Mouse (Mus musculus): ENCODE data around the gene Fry. TPM values are rescaled to one million over a fixed set of nuclear protein-coding genes. Genes with fewer than 3 reads are reported as not detected.
A peak's percentile ranks its signal among the peaks of the same experiment; 100 is the strongest.

The Fry gene
- polyA plus RNA-seq, 1 experiment from 2014 or later, result 5.5 TPM

DNA sequence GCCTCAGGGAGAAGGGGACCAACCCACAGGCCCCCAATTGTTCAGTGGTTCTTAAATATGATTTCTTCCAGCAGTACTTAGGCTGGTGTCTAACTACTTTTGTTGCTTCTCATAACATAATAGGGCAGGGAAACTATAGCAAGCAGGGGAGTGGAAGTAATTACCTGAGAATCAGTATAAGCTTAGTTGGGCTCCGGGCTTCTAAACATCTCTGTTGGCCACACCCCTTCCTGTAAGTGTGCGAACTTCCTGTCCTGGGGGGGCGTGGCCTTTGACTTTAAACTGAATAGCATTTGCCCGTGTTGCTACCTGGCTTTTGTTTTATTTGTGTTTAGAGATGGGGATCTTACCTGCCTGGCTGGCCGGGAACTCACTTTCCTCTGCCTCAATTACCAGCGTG lies 172.8 kb downstream of the Fry start:
- ATAC-seq (ENCODE audit: insufficient read depth) (no peak), DNase-seq (no peak)
- no peaks in the 10 kb centered on the region for H3K36me3 ChIP-seq (ENCODE audit: insufficient read depth)
- no peak overlapping the region for H3K9ac ChIP-seq
- no peaks in the 10 kb centered on the region for H3K9me3 ChIP-seq (ENCODE audit: low read depth, low read length)
- H3K4me1 ChIP-seq (ENCODE audit: insufficient read depth), result peaks cover 4% of the 10 kb centered on the region; the same call in 1 of the 2 replicates
- no peak overlapping the region for H3K27ac ChIP-seq (ENCODE audit: low read depth)
- no peaks in the 10 kb centered on the region for H3K27me3 ChIP-seq (ENCODE audit: insufficient read depth, low read length)
- H3K4me2 ChIP-seq, result no peak overlapping the region
- 83% methylated on average over 6 of the region's 6 CpGs for WGBS
- TF ChIP-seq CTCF (IDR thresholded peaks at IDR 0.05; ENCODE audit: low read depth), result no peak
- H3K4me3 ChIP-seq (ENCODE audit: low read depth, low read length), result no peak overlapping the region

DNA sequence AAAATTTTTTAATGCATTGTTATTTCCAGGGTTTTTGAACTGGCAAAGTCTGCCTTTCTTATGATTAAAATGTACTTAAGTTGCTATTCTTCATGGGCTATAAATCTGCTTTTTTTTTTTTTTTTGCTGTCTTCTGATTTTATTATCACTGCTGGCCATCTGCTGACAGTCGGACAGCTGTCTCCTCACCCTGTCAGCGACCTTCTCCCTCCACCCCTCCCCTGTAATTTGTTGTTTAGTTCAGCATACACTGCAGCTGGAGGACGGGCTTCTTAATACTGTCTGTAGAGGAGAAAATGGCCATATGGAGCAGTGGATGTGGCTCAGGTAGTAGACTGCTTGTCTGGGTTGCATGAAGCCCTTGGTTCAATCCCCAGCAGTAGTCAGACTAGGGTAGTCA lies 173.7 kb downstream of the Fry start:
- H3K4me2 ChIP-seq, result no peak overlapping the region
- no peak overlapping the region for H3K4me3 ChIP-seq (ENCODE audit: low read depth, low read length)
- no peaks in the 10 kb centered on the region for H3K27me3 ChIP-seq (ENCODE audit: insufficient read depth, low read length)
- TF ChIP-seq CTCF (IDR thresholded peaks at IDR 0.05; ENCODE audit: low read depth), result no peak
- H3K36me3 ChIP-seq (ENCODE audit: insufficient read depth), result no peaks in the 10 kb centered on the region
- DNase-seq (no peak), ATAC-seq (ENCODE audit: insufficient read depth) (peak; percentile 39; the same call in 1 of the 2 replicates)
- 33% methylated on average over 3 of the region's 3 CpGs for WGBS
- H3K9ac ChIP-seq, result no peak overlapping the region
- no peak overlapping the region for H3K27ac ChIP-seq (ENCODE audit: low read depth)
- H3K9me3 ChIP-seq (ENCODE audit: low read depth, low read length), result no peaks in the 10 kb centered on the region
- H3K4me1 ChIP-seq (ENCODE audit: insufficient read depth), result peaks cover 4% of the 10 kb centered on the region; the same call in 1 of the 2 replicates

DNA sequence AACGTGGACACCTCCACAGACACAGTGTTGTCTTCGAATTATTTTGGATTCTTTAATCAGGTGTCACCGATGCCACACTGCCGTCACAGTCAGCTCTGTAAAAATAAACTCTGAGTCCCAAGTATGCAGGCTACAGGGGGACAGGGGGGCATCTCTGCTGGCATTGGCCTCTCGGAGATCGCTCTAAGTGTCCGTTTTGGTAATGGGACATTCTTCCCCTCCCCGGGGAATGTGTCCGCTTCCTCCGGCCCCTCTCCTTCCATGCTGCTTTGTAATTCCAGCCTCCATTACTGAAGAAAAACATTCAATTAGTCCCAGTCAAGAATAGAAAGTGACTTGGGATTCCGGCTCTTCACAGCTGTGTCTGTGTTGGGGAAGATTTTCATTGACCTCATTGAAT lies 175.9 kb downstream of the Fry start:
- no peak overlapping the region for H3K4me3 ChIP-seq (ENCODE audit: low read depth, low read length)
- peaks cover 4% of the 10 kb centered on the region; the same call in 1 of the 2 replicates for H3K4me1 ChIP-seq (ENCODE audit: insufficient read depth)
- H3K9ac ChIP-seq, result no peak overlapping the region
- 29% methylated on average over 11 of the region's 11 CpGs for WGBS
- no peak for TF ChIP-seq CTCF (IDR thresholded peaks at IDR 0.05; ENCODE audit: low read depth)
- ATAC-seq (ENCODE audit: insufficient read depth), result no peak
- H3K27ac ChIP-seq (ENCODE audit: low read depth), result no peak overlapping the region
- H3K27me3 ChIP-seq (ENCODE audit: insufficient read depth, low read length), result no peaks in the 10 kb centered on the region
- no peak for DNase-seq
- H3K36me3 ChIP-seq (ENCODE audit: insufficient read depth), result no peaks in the 10 kb centered on the region
- H3K4me2 ChIP-seq, result 0 out of 2 replicates have a peak overlapping the region, but pooled peaks have one; percentile 18
- no peaks in the 10 kb centered on the region for H3K9me3 ChIP-seq (ENCODE audit: low read depth, low read length)

DNA sequence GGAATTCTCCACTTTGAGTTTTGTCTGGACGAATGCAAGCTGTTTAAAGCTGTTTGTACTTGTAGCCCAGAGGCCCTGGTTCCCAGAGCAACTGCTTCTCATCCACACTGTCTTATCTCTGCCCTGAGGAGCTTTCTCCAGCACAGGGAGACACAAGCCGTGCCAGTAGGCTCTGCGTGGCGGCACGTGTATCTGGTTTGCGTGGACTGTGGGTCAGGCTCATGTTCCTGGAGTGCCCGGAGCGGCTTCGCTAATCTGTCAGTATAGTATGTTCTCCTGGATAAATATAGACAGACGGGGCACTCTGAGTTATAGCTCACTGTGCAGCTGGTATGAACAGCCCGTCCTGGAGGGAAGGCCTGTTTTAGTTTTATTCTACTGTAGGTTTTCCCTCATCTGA lies 176.7 kb downstream of the Fry start:
- no peak for TF ChIP-seq CTCF (IDR thresholded peaks at IDR 0.05; ENCODE audit: low read depth)
- Histone ChIP-seq H3K9ac (no peak overlapping the region), H3K36me3 (ENCODE audit: insufficient read depth) (no peaks in the 10 kb centered on the region), H3K4me2 (no peak overlapping the region), H3K9me3 (ENCODE audit: low read depth, low read length) (no peaks in the 10 kb centered on the region), H3K27ac (ENCODE audit: low read depth) (peak overlapping the region; percentile 43; the same call in 1 of the 2 replicates), H3K27me3 (ENCODE audit: insufficient read depth, low read length) (no peaks in the 10 kb centered on the region), H3K4me3 (ENCODE audit: low read depth, low read length) (no peak overlapping the region), H3K4me1 (ENCODE audit: insufficient read depth) (peaks cover 4% of the 10 kb centered on the region; the same call in 1 of the 2 replicates)
- no peak for DNase-seq
- ATAC-seq (ENCODE audit: insufficient read depth), result peak; percentile 73
- 49% methylated on average over 11 of the region's 11 CpGs for WGBS

DNA sequence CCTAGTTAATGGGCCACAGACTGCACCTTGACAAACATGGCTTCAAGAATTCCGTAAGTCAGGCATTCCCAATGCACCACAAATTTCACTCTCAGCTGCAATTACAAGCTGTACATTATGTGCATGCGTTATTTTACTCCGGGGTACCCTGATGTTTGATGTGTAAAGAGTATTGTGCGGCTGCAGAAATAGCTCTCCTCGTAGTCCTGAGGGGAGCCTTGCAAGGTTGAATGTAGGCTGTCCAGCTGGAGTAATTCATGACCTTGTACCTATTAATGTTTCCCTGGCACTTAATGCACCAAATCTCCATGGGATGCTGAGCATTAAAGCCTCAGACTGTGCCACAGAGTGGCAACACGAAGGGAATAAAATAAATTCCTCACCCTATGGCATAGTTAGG lies 180.5 kb downstream of the Fry start:
- H3K9ac ChIP-seq, result no peak overlapping the region
- H3K4me3 ChIP-seq (ENCODE audit: low read depth, low read length), result no peak overlapping the region
- H3K27ac ChIP-seq (ENCODE audit: low read depth), result no peak overlapping the region
- H3K36me3 ChIP-seq (ENCODE audit: insufficient read depth), result no peaks in the 10 kb centered on the region
- no peak overlapping the region for H3K4me2 ChIP-seq
- no peaks in the 10 kb centered on the region for H3K9me3 ChIP-seq (ENCODE audit: low read depth, low read length)
- ATAC-seq (ENCODE audit: insufficient read depth), result no peak
- no peaks in the 10 kb centered on the region for H3K27me3 ChIP-seq (ENCODE audit: insufficient read depth, low read length)
- DNase-seq, result no peak
- 79% methylated on average over 6 of the region's 6 CpGs for whole genome bisulfite sequencing
- no peak for TF ChIP-seq CTCF (IDR thresholded peaks at IDR 0.05; ENCODE audit: low read depth)
- no peaks in the 10 kb centered on the region for H3K4me1 ChIP-seq (ENCODE audit: insufficient read depth)

DNA sequence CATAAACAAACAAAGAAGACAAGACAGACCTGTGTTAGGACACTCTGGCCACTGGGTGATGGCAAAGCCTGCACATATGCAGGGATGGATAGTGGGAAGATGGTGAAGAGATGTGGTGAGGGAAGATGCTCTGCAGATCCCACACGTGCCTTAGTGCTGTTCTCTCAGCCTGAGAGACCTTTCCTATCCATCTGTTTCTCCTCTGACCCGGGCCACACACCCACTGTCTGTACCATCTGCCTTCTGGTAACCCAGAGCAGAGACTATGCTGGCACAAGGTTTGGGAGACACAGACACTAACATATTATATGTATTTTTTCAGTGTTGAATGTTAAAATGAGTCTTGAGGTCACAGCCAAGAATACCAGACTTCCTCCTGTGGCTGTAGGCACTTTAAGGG lies 183.7 kb downstream of the Fry start:
- no peaks in the 10 kb centered on the region for H3K9me3 ChIP-seq (ENCODE audit: low read depth, low read length)
- ATAC-seq (ENCODE audit: insufficient read depth) (no peak), DNase-seq (no peak)
- no peak overlapping the region for H3K4me3 ChIP-seq (ENCODE audit: low read depth, low read length)
- no peak for TF ChIP-seq CTCF (IDR thresholded peaks at IDR 0.05; ENCODE audit: low read depth)
- no peak overlapping the region for H3K27ac ChIP-seq (ENCODE audit: low read depth)
- H3K27me3 ChIP-seq (ENCODE audit: insufficient read depth, low read length), result no peaks in the 10 kb centered on the region
- WGBS, result 79% methylated on average over 2 of the region's 2 CpGs
- H3K9ac ChIP-seq, result no peak overlapping the region
- no peaks in the 10 kb centered on the region for H3K36me3 ChIP-seq (ENCODE audit: insufficient read depth)
- H3K4me2 ChIP-seq, result no peak overlapping the region
- H3K4me1 ChIP-seq (ENCODE audit: insufficient read depth), result no peaks in the 10 kb centered on the region

DNA sequence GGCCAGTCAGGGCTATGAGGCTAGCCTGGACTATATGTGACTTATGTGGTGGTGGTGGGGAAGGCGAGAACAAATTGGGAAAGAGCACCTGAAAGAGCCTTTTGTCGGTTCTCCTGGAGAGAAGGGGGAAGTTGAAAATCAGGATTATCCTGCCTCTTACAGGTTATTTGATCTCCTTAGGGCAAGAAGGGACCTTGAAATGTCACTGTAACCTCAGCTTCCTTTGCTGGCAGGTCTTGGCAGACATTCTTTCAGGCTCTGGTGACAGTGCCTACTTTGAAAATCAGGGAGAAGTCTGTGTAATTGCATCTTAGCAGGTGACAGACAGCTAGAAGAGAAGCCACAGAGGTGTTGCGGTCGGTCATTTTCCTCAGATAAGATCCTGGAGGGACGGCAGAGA lies 184.6 kb downstream of the Fry start:
- Histone ChIP-seq H3K4me3 (ENCODE audit: low read depth, low read length) (no peak overlapping the region), H3K9ac (no peak overlapping the region), H3K4me1 (ENCODE audit: insufficient read depth) (no peaks in the 10 kb centered on the region), H3K9me3 (ENCODE audit: low read depth, low read length) (no peaks in the 10 kb centered on the region), H3K27ac (ENCODE audit: low read depth) (no peak overlapping the region), H3K27me3 (ENCODE audit: insufficient read depth, low read length) (no peaks in the 10 kb centered on the region), H3K36me3 (ENCODE audit: insufficient read depth) (no peaks in the 10 kb centered on the region), H3K4me2 (no peak overlapping the region)
- ATAC-seq (ENCODE audit: insufficient read depth), result no peak
- no peak for TF ChIP-seq CTCF (IDR thresholded peaks at IDR 0.05; ENCODE audit: low read depth)
- DNase-seq, result peak; percentile 22
- 51% methylated on average over 5 of the region's 5 CpGs for WGBS

DNA sequence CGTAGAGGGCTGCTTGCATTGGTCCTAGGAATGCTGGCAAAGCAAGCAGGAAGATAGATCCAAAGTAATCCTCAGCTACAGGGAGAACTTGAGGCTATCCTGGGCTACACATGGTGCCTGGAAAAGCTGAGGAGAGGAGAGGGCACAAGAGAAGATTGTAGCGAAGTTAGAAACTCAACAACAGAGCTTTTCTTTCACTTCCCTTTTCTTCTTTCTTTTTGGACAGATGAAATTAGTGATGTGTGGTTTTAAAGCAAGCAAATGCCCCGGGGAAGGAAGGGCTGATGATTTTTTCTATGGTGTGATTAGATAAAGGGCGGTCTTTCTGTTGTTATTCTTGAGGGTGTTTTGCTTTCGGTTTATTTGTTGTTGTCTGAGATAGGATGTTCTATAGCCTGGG lies 188.1 kb downstream of the Fry start:
- no peak for TF ChIP-seq CTCF (IDR thresholded peaks at IDR 0.05; ENCODE audit: low read depth)
- no peaks in the 10 kb centered on the region; the same call in 1 of the 2 replicates for H3K9me3 ChIP-seq (ENCODE audit: low read depth, low read length)
- H3K27me3 ChIP-seq (ENCODE audit: insufficient read depth, low read length), result no peaks in the 10 kb centered on the region
- H3K4me1 ChIP-seq (ENCODE audit: insufficient read depth), result no peaks in the 10 kb centered on the region
- H3K4me2 ChIP-seq, result no peak overlapping the region
- H3K4me3 ChIP-seq (ENCODE audit: low read depth, low read length), result no peak overlapping the region
- no peak overlapping the region for H3K27ac ChIP-seq (ENCODE audit: low read depth)
- ATAC-seq (ENCODE audit: insufficient read depth) (no peak), DNase-seq (no peak)
- WGBS, result 76% methylated on average over 5 of the region's 5 CpGs
- no peaks in the 10 kb centered on the region for H3K36me3 ChIP-seq (ENCODE audit: insufficient read depth)
- no peak overlapping the region for H3K9ac ChIP-seq

Measured in lung, embryonic 14.5 days (tissue).